Mouse (Mus musculus): ENCODE data around the gene Gm14459. TPM values are rescaled to one million over a fixed set of nuclear protein-coding genes. Genes with fewer than 3 reads are reported as not detected.
"Not testable (repeated sequence)": the region's sequence is repeated elsewhere in the genome, so short reads cannot be mapped to it uniquely, and the experiment has no call there.

Gm14459 gene
- not detected in 2 replicates for polyA plus RNA-seq (2012)

DNA sequence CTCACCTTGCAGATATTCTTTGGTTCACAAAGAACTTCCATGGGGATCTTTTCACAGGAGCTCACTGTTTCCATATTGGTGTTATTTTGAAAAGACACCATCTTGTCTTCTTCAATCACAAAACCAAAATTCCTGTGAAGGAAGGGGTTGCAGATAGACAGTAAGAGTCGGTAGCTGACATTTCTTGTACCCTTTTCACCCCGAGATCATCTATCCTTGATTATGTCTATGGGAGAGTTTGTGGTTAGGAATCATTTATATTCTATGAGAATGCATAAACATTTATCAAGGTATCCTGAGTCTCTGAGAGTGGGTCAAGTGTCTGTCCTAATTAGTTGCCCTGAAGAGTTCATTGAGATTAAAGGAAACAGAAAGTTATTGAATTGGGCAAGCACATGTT is at the start of gene Gm14459:
Gene Gm14459 (minus strand): TSS at position 101 of the 400 bp plus-strand sequence.
- TF ChIP-seq GATA1 (IDR thresholded peaks at IDR 0.05; ENCODE audit: low read length), result no peak

GRCm38 (mm10) chrX:8548155-8548554 is 23.4 kb upstream of the Gm14459 start, which contains the start of gene Ssxb6:
Gene Ssxb6, minus strand, starts transcription at chrX:8548255.
- not testable (repeated sequence) for TF ChIP-seq GATA1 (IDR thresholded peaks at IDR 0.05; ENCODE audit: low read length)

Other genes starting within 250 kb of the Gm14459 start
- gene Ssxb10, start 197.5 kb downstream of the Gm14459 start, polyA plus RNA-seq (2012), result not detected in 2 replicates
- not detected in 2 replicates for gene Ssxb9, start 158.0 kb downstream of the Gm14459 start, polyA plus RNA-seq (2012)
- gene Ssxb1, start 111.6 kb downstream of the Gm14459 start, polyA plus RNA-seq (2012), result not detected in 2 replicates
- gene Ssxb2, start 63.2 kb downstream of the Gm14459 start, polyA plus RNA-seq (2012), result not detected in 2 replicates
- gene Ssxb6, start 23.3 kb upstream of the Gm14459 start, polyA plus RNA-seq (2012), result not detected in 2 replicates
- gene Ssxb3, start 66.9 kb upstream of the Gm14459 start, polyA plus RNA-seq (2012), result not detected in 2 replicates
- gene Ssxb8, start 165.9 kb upstream of the Gm14459 start, polyA plus RNA-seq (2012), result not detected in 2 replicates
- gene Ssx9, start 223.5 kb upstream of the Gm14459 start, polyA plus RNA-seq (2012), result not detected in 2 replicates

Measured in G1E-ER4 (cell line).